Mouse (Mus musculus) spleen, postnatal 14 days (tissue): Measurements from ENCODE around the gene Ing1.
"Not testable (repeated sequence)": the region's sequence is repeated elsewhere in the genome, so short reads cannot be mapped to it uniquely, and the experiment has no call there.

Experiments used
- DNase-seq, 2 experiments: peaks; one replicate each; pipeline ENCODE4 v3.0.0; 2021 to 2022; ENCODE audit warnings: low spot score in 2 of 2

Ing1 gene

GRCm38 (mm10) chr8:11550281-11550948, 5.0 kb upstream of the Ing1 start, which contains the start of gene Cars2:
Cars2 (minus strand) TSS chr8:11550783.
- DNase-seq, result peak; percentile 84 to 85

GRCm38 (mm10) chr8:11551497-11551896, 3.9 kb upstream of the Ing1 start:
- DNase-seq, result not testable (repeated sequence)

GRCm38 (mm10) chr8:11552390-11552789, 3.0 kb upstream of the Ing1 start:
- no peak for DNase-seq

DNA sequence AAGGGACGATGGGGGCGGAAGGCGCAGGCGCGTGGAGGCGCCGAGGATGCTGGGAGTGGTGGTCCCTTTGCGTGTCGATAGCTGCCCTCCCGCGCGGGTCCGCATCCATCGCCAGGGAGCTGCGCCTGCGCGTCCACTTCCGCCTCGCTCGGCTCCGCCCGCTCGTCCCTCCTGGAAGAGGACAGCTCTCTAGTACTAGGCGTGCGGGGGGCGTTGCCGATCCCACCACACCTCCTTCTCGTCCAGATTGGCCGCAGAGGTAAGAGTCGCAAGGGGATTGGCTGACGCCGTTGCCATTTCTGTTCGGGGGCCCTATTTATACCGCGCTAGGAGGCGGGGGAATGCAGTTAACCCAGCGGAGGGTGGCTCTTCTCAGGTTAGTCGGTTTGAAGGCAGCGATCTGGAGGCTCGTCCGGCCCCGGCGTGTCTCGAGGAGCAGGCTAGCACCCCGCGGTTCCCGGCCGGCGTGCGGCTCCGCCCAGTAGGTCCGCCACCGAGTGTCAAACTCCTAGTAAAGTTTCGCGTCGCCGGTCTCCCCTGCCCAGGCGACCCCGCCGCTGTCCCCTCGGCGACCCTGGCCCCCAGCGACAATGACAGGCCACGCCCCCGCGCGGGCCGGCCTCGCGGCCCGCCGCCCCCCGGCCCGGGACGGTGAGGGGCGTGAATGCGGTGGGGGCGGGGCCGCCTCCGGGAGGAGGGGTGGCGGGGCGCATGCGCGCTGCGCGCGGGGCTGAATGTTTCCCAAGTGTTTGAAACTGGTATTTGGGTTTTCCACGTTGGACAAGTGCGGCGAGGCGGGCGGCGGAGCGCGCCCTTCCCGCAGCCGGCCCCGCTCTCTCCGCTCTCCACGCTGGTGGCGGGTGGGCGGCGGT, 585 bp downstream of the Ing1 start:
- peak; percentile 93 to 94 for DNase-seq

GRCm38 (mm10) chr8:11556691-11557423, 1.5 kb downstream of the Ing1 start:
- peak; percentile 28 to 36 for DNase-seq

DNA sequence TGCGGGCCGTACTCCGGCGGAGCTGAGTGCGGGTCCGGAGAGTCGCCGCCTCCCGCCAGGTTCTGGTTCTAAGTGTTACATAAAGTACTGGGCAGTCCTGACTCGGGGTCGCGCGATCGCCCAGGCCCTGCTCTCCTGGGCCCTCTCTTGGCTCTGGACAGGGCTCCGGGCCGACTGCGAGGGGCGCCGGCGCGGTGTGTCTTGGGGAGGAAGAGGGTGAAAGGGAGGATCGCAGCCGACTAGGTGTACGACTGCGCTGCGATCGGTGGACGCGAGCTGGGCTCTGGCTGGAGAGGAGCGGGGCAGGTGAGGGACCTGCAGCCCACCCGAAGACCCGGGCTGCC, 2.0 kb downstream of the Ing1 start:
- DNase-seq, result no peak

- DNase-seq, result peak; percentile 92 to 94
Observed at GRCm38 (mm10) chr8:11557768-11558629, 2.6 kb downstream of the Ing1 start.

- no peak for DNase-seq
Observed at GRCm38 (mm10) chr8:11559511-11559910, 4.1 kb downstream of the Ing1 start.

GRCm38 (mm10) chr8:11560220-11560619, 4.8 kb downstream of the Ing1 start:
- DNase-seq, result no peak

- DNase-seq, result no peak
Observed at GRCm38 (mm10) chr8:11564236-11564635, 8.9 kb downstream of the Ing1 start.

GRCm38 (mm10) chr8:11564721-11565120, 9.3 kb downstream of the Ing1 start:
- no peak for DNase-seq

GRCm38 (mm10) chr8:11568193-11568592, 12.8 kb downstream of the Ing1 start:
- not testable (repeated sequence) for DNase-seq

DNA sequence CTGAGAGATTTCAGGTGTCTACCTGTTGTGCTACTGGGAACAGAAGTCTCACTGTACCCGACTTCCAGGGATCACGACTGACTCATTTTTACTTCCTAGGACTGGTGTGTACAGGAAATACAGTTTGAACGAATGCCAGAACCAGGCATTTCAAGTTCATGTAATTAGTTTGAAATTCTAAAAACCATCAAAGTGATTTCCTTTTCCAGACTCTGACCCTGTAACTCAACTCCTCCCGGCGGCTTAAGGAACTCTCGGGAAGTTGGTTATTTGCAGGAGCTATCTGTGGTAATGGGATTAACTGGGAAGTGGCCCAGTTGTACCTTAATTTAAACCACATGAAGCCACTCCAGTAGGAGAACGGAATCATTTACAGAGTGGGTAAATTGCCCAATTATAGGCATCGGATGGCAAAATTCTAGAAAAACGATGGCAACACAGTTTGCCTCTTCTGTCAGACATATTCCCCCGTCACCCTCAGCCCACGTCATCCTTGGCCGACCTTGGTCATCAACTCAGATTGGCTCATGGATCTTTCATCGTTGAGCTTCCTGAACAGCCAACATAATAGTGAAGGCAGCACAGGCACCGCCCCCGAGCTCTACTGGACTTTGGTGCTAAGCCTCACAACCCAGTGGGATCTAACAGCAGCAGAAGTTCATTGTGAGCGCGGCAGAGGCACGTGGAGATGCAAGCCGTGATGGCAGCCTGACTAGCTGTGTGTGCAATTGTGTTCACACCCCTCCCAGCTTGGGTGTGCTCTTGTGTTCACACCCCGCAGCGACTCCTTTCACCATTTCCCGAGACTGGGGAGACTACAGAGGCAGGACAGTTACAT, 14.1 kb downstream of the Ing1 start:
- DNase-seq, result no peak

GRCm38 (mm10) chr8:11570742-11571141, 15.4 kb downstream of the Ing1 start:
- DNase-seq, result no peak

GRCm38 (mm10) chr8:11571950-11572349, 16.6 kb downstream of the Ing1 start:
- DNase-seq, result no peak

DNA sequence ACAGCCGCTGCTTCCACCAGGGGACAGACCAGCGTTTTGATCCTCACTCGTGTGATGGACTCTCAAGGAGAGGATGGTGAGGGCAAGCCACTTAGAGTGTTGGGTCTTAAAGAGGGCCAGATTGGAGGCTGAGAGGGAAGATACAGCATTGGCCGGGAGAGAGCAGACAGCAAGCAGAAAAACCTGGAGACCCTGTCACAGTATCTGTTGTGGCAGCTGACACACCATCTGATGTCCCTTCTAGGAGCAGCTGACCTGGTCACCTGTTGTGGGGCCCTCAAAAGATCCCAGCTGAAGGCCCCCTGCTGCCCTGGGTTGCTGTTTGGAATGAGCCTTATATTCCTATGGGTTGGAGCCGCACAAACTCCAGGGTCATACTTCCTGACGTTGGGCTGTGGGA, 17.1 kb downstream of the Ing1 start:
- no peak for DNase-seq

GRCm38 (mm10) chr8:11574911-11575603, 19.7 kb downstream of the Ing1 start:
- no peak for DNase-seq

DNA sequence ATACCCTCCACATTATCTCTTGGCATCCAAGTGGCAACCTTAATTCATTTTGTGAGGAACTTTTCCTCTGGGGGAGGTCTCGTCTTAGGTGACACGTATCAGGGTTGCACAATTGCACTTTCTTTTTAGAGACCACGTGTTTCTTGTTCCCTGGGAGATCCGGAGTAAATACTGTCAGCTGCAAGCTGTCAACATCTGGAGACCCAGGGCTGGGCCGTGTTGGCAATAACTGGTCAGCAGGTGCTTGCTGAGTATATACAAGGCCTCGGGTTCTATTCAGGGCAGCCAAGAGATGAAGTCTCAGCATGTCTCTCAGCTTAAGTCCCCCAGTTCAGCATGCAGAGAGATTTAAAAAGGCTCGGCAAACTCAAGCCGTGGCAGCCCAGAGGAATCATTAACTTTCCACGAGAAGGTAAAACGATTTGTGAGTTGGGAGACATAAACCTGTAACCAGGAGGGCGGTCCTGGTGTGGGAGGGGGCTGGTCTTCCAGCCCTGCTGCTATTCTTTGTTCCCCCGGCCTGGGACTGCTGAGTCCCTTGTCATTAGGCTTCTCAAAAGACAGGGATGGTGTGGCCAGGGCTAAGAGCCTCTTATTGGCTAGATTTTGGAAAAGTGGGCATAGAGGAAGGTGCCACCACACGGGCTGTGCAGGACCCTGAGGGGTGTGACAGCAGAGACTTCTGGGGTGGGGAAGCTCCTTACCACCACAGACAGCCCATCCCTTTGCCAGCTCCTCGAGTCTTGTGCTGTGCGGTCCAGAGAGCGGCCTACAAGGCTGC, 20.4 kb downstream of the Ing1 start:
- DNase-seq, result no peak
